Mouse (Mus musculus): ENCODE measurements around the gene Olig3. TPM values are rescaled to one million over a fixed set of nuclear protein-coding genes. Genes with fewer than 3 reads are reported as not detected.

Gene Olig3
- polyA plus RNA-seq, 1 experiment from 2014 or later, result 3.4 TPM

GRCm38 (mm10) chr10:19407168-19407567, 50.8 kb downstream of the Olig3 start:
- H3K9me3 ChIP-seq, result no peaks in the 10 kb centered on the region
- H3K4me3 ChIP-seq, result no peak overlapping the region
- WGBS, result 93% methylated on average over 3 of the region's 3 CpGs
- no peak for DNase-seq (ENCODE audit: low spot score)
- H3K27ac ChIP-seq (replicated peaks), result no peak overlapping the region
- H3K27me3 ChIP-seq (replicated peaks; ENCODE audit: low read depth, poor library complexity, severe bottlenecking), result 0 out of 2 replicates have a peak, but pooled peaks cover 12% of the 10 kb centered on the region
- H3K4me1 ChIP-seq, result peaks cover 8% of the 10 kb centered on the region
- H3K36me3 ChIP-seq (replicated peaks), result no peaks in the 10 kb centered on the region

Other genes starting within 250 kb of the Olig3 start
- gene Ifngr1, start 235.4 kb downstream of the Olig3 start, polyA plus RNA-seq (2016; fragmentation: Nextera tagmentation; extraction: Ambion mirVana), result 29.5 and 29.6 TPM in 2 replicates